Mouse (Mus musculus) left cerebral cortex, postnatal 14 days (tissue): Measurements from ENCODE around the gene Eif3k. TPM values are rescaled to one million over a fixed set of nuclear protein-coding genes. Genes with fewer than 3 reads are reported as not detected.
A peak's percentile ranks its signal among the peaks of the same experiment; 100 is the strongest.

Experiments
- DNase-seq, 2 experiments: peaks; one replicate each; pipeline ENCODE4 v3.0.0; 2021 to 2022; ENCODE audit warnings: low spot score in 2 of 2, mixed read lengths in 1 of 2
- intact Hi-C: fragments of 180-260 bp; cut with DNase I; formaldehyde crosslinking; loops from one replicate; pipeline ENCODE4 v1.15.1; 2025
- total RNA-seq, 2 experiments: library from RNA; stranded (reverse); gene quantifications; 2 replicates each; pipeline ENCODE4 v1.2.3; 2021

Gene Eif3k
- total RNA-seq, 2 experiments from 2014 or later, result 163 to 174 TPM

- intact Hi-C loops, result loop anchor here (5.0 kb wide), 1 partner anchor 61 kb away; no protein-coding TSS in a partner anchor
- no peak for DNase-seq
Measured at GRCm38 (mm10) chr7:28963399-28963923, 18.2 kb downstream of the Eif3k start.

GRCm38 (mm10) chr7:28961927-28962670 is 19.6 kb downstream of the Eif3k start, which contains the start of gene Actn4:
Gene Actn4 (minus strand): TSS chr7:28962340.
- intact Hi-C loops, result loop anchor here (5.0 kb wide), 1 partner anchor 60 kb away; no protein-coding TSS in a partner anchor
- DNase-seq, result peak; percentile 99

- no peak for DNase-seq
- intact Hi-C loops, result loop anchor here (5.0 kb wide), 1 partner anchor 59 kb away; no protein-coding TSS in a partner anchor
Measured at GRCm38 (mm10) chr7:28961584-28961926, 20.1 kb downstream of the Eif3k start.

GRCm38 (mm10) chr7:28960354-28961046 is 21.2 kb downstream of the Eif3k start:
- DNase-seq, result peak in 1 of 2 experiments; percentile 42
- intact Hi-C loops, result loop anchor here (5.0 kb wide), 1 partner anchor 58 kb away; no protein-coding TSS in a partner anchor

GRCm38 (mm10) chr7:28959505-28960045 is 22.1 kb downstream of the Eif3k start:
- DNase-seq, result no peak
- intact Hi-C loops, result loop anchor here (5.0 kb wide), 2 partner anchors 37 to 57 kb away; no protein-coding TSS in a partner anchor

- intact Hi-C loops, result loop anchor here (5.0 kb wide), 1 partner anchor 36 kb away; no protein-coding TSS in a partner anchor
- no peak for DNase-seq
Measured at GRCm38 (mm10) chr7:28958770-28959169, 22.9 kb downstream of the Eif3k start.

- DNase-seq, result no peak
- intact Hi-C loops, result loop anchor here (5.0 kb wide), 1 partner anchor 36 kb away; no protein-coding TSS in a partner anchor
Measured at GRCm38 (mm10) chr7:28957997-28958725, 23.5 kb downstream of the Eif3k start.

GRCm38 (mm10) chr7:28957286-28957685 is 24.4 kb downstream of the Eif3k start:
- intact Hi-C loops, result loop anchor here (5.0 kb wide), 1 partner anchor 35 kb away; no protein-coding TSS in a partner anchor
- no peak for DNase-seq

GRCm38 (mm10) chr7:28956270-28956669 is 25.4 kb downstream of the Eif3k start:
- intact Hi-C loops, result loop anchor here (5.0 kb wide), 1 partner anchor 34 kb away; no protein-coding TSS in a partner anchor
- no peak for DNase-seq

GRCm38 (mm10) chr7:28955295-28955897 is 26.3 kb downstream of the Eif3k start:
- DNase-seq, result no peak
- intact Hi-C loops, result loop anchor here (5.0 kb wide), 1 partner anchor 33 kb away; no protein-coding TSS in a partner anchor

GRCm38 (mm10) chr7:28954773-28955172 is 26.9 kb downstream of the Eif3k start:
- intact Hi-C loops, result loop anchor here (5.0 kb wide), 1 partner anchor 32 kb away; no protein-coding TSS in a partner anchor

GRCm38 (mm10) chr7:28953476-28954376 is 27.9 kb downstream of the Eif3k start:
- intact Hi-C loops, result no loop called here
- no peak for DNase-seq

More at GRCm38 (mm10) chr7:28954773-28955172, 26.9 kb downstream of the Eif3k start:
- no peak for DNase-seq

GRCm38 (mm10) chr7:28952786-28953185 is 28.9 kb downstream of the Eif3k start:
- DNase-seq, result peak in 1 of 2 experiments; percentile 36
- intact Hi-C loops, result no loop called here

- DNase-seq, result no peak
- intact Hi-C loops, result no loop called here
Measured at GRCm38 (mm10) chr7:28951764-28952163, 29.9 kb downstream of the Eif3k start.

GRCm38 (mm10) chr7:28950346-28951037 is 31.2 kb downstream of the Eif3k start:
- intact Hi-C loops, result no loop called here

GRCm38 (mm10) chr7:28949298-28949697 is 32.4 kb downstream of the Eif3k start:
- intact Hi-C loops, result no loop called here
- no peak for DNase-seq

More at GRCm38 (mm10) chr7:28950346-28951037, 31.2 kb downstream of the Eif3k start:
- DNase-seq, result no peak

GRCm38 (mm10) chr7:28948746-28949145 is 32.9 kb downstream of the Eif3k start:
- no peak for DNase-seq
- intact Hi-C loops, result no loop called here
